Mouse (Mus musculus): Measurements from ENCODE around the gene Fkbpl. TPM values are rescaled to one million over a fixed set of nuclear protein-coding genes. Genes with fewer than 3 reads are reported as not detected.

The Fkbpl gene
- polyA plus RNA-seq, 1 experiment: 1.4 TPM

DNA sequence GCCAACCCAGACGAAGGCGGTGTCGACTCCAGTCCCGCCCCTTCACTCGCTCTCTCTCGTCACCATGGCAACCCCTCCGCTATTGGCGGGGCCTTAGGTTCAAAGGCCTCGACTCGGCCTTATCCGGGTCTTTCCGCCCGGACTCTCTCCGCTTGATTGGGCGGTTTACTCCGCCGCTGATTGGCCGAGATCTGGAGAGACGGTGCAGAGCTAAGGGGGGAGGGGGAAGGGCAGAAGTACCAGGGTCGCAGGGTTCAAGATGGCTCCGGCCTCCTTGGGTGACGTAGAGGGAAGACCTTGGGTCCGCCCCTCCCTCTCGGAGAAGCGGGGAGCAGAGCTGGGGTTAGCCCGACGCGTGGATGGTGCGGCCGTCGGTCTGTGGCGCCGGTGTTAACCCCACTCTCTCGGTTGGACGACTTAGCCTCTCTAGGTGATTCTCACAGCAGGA lies 40.5 kb upstream of the Fkbpl start, which contains the start of gene Agpat1:
TSS of gene Agpat1 (plus strand) at position 202 of the 448 bp plus-strand sequence.
- Histone ChIP-seq H3K27me3 (ENCODE audit: control insufficient read depth, insufficient read depth, low read length) (no peaks in the 10 kb centered on the region), H3K36me3 (ENCODE audit: control insufficient read depth, insufficient read depth, low read length) (peaks cover 7% of the 10 kb centered on the region), H3K4me3 (ENCODE audit: extremely low read depth, insufficient read depth, insufficient read length) (peak within 1 kb of the TSS; percentile 90), H3K4me1 (ENCODE audit: control insufficient read depth, insufficient read depth, insufficient read length) (peaks cover 33% of the 10 kb centered on the region; the same call in 1 of the 2 replicates), H3K27ac (ENCODE audit: insufficient read depth, low read length) (peak within 1 kb of the TSS; percentile 96)
- DNase-seq (ENCODE audit: low read depth in 1 of 2, low spot score in 2 of 2): peak in 1 of 2 experiments; percentile 98
- no peak for TF ChIP-seq CTCF (IDR thresholded peaks at IDR 0.05; ENCODE audit: extremely low read depth, insufficient read depth, insufficient read length, insufficient replicate concordance)
- peak; percentile 70 for TF ChIP-seq POLR2A (IDR thresholded peaks at IDR 0.05; ENCODE audit: low read depth, low read length)
- under 1% methylated on average over 35 of the region's 35 CpGs for WGBS

DNA sequence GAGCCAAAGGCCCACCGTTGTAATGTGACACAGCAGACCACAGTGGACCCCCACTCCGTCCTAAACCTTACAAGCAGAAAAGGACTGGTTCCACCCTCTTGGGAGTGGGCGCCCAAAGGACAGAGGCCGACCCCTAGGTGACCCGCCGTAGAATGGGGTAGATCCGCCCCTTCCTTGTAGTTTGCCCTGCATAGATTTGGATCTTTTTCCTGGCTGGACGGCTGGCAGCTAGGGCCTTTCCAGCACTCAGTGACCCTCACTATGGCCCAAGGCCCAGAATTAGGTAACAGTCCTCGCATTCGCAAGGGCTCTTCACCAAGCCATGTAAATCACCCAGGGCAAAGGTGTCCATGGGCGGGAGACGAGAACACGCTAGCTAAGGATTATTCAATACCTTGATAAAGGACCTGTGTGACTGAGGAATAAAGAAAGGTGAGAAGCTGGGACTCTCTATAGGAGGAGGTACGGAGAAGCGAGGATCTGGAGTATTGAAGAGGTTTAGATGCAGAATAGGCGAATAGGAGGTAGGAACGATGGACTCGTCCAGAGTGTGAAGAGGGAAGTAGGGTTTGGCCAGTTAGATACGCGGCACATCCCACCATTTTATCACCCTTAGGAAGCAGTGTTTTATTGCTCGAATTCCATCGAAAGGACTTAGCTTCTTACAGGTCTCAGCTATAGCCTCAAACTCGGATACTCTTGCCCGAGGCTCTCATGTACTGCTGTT lies 39.9 kb upstream of the Fkbpl start:
- Histone ChIP-seq H3K27me3 (ENCODE audit: control insufficient read depth, insufficient read depth, low read length) (no peaks in the 10 kb centered on the region), H3K27ac (ENCODE audit: insufficient read depth, low read length) (peak overlapping the region; percentile 96), H3K36me3 (ENCODE audit: control insufficient read depth, insufficient read depth, low read length) (peaks cover 7% of the 10 kb centered on the region), H3K4me3 (ENCODE audit: extremely low read depth, insufficient read depth, insufficient read length) (peak overlapping the region; percentile 90), H3K4me1 (ENCODE audit: control insufficient read depth, insufficient read depth, insufficient read length) (peaks cover 33% of the 10 kb centered on the region; the same call in 1 of the 2 replicates)
- DNase-seq (ENCODE audit: low read depth in 1 of 2, low spot score in 2 of 2): no peak
- 22% methylated on average over 24 of the region's 24 CpGs for WGBS
- no peak for TF ChIP-seq CTCF (IDR thresholded peaks at IDR 0.05; ENCODE audit: extremely low read depth, insufficient read depth, insufficient read length, insufficient replicate concordance)
- no peak for TF ChIP-seq POLR2A (IDR thresholded peaks at IDR 0.05; ENCODE audit: low read depth, low read length)

DNA sequence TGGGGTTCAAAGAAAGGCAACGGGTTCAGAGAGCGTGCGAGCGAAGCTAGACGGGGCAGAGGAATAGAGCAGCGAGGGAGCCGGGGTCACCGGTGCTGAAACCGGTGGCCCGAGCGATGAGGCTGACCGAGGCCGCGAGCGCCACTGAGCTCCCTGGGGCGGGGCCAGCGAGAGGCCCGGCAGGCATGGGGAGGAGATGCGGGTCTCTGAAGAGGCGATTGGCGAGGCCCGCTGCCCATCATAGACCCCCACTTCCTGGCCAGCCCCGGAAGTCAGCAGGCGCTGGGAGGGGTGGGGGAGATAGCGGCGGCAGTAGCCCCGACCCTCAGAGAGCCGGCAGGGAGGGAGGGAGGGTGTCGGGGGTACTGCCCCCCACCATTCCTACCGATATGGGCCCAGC lies 39.0 kb upstream of the Fkbpl start:
- Histone ChIP-seq H3K27ac (ENCODE audit: insufficient read depth, low read length) (peak overlapping the region; percentile 91), H3K4me1 (ENCODE audit: control insufficient read depth, insufficient read depth, insufficient read length) (peaks cover 33% of the 10 kb centered on the region; the same call in 1 of the 2 replicates), H3K4me3 (ENCODE audit: extremely low read depth, insufficient read depth, insufficient read length) (peak overlapping the region; percentile 90), H3K36me3 (ENCODE audit: control insufficient read depth, insufficient read depth, low read length) (peaks cover 7% of the 10 kb centered on the region), H3K27me3 (ENCODE audit: control insufficient read depth, insufficient read depth, low read length) (no peaks in the 10 kb centered on the region)
- TF ChIP-seq CTCF (IDR thresholded peaks at IDR 0.05; ENCODE audit: extremely low read depth, insufficient read depth, insufficient read length, insufficient replicate concordance) (no peak), POLR2A (IDR thresholded peaks at IDR 0.05; ENCODE audit: low read depth, low read length) (peak; percentile 45)
- peak; percentile 85 to 95 for DNase-seq (ENCODE audit: low read depth in 1 of 2, low spot score in 2 of 2)
- under 1% methylated on average over 30 of the region's 30 CpGs for WGBS

DNA sequence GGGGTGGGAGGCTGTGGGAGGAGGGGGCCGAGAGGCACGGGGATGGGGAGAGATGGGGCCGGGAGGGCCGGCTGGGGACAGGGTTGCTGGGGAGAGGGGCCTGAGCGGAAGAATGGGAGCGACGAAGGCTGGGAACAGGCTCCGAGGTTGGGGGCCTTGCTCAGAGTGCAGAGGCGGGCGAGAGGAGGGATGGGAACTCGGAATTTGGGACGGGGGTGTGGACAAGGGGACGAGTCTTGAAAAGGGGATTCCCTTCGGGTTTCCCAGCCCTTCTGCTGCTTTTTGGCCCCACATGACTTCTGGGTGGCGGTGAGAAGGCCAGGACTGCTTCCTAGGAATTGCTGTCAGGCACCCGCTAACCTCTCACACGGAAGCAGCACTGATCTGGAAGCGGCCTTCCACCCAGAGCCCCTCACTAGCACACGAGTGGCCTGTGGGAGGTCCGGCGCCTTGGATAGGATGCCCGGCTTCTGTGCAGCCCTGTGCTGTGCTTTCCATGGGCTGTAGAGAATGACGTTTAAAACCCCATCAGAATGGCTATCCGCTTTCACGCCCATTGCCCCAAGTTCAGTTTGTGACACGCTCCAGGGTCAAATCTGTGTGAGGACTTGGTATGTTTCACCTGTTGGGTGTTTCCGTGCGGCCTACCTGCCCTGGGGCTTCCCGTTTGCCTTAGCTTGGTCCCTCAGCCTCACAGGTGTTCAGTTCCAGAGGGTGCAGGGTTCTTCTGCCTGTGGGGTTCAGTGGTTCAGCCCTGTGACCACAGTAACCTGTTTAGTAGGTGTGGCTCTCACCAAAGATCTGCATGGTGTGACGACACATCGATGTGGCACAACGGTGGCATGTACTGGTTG lies 38.2 kb upstream of the Fkbpl start:
- TF ChIP-seq POLR2A (IDR thresholded peaks at IDR 0.05; ENCODE audit: low read depth, low read length) (no peak), CTCF (IDR thresholded peaks at IDR 0.05; ENCODE audit: extremely low read depth, insufficient read depth, insufficient read length, insufficient replicate concordance) (no peak)
- H3K4me3 ChIP-seq (ENCODE audit: extremely low read depth, insufficient read depth, insufficient read length): peak overlapping the region; percentile 90
- no peaks in the 10 kb centered on the region for H3K27me3 ChIP-seq (ENCODE audit: control insufficient read depth, insufficient read depth, low read length)
- peaks cover 33% of the 10 kb centered on the region; the same call in 1 of the 2 replicates for H3K4me1 ChIP-seq (ENCODE audit: control insufficient read depth, insufficient read depth, insufficient read length)
- 0 out of 2 replicates have a peak overlapping the region, but pooled peaks have one; percentile 22 for H3K27ac ChIP-seq (ENCODE audit: insufficient read depth, low read length)
- DNase-seq (ENCODE audit: low read depth in 1 of 2, low spot score in 2 of 2): no peak
- H3K36me3 ChIP-seq (ENCODE audit: control insufficient read depth, insufficient read depth, low read length): peaks cover 6% of the 10 kb centered on the region; the same call in 1 of the 2 replicates
- 13% methylated on average over 32 of the region's 32 CpGs for WGBS

DNA sequence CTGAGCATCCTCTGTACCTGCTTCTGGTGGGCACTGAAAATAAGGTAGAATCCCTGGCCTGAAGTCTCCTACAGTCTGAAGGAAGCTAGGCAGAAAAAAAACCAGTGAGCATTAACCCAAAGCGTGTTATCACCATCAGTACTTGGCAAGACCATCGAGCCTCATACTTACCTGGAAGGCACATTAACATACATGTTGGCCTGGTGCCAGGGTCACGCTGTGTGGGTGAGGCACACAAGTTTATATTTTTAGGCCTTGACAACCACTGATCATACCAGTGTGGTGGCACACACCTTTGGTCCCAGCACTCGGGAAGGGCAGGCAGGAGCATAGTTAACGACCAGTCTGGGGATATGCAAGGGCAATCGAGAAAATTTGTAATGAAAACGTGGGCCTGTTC lies 36.6 kb upstream of the Fkbpl start:
- Histone ChIP-seq H3K4me3 (ENCODE audit: extremely low read depth, insufficient read depth, insufficient read length) (no peak overlapping the region), H3K36me3 (ENCODE audit: control insufficient read depth, insufficient read depth, low read length) (peaks cover 16% of the 10 kb centered on the region), H3K4me1 (ENCODE audit: control insufficient read depth, insufficient read depth, insufficient read length) (peaks cover 27% of the 10 kb centered on the region; the same call in 1 of the 2 replicates), H3K27ac (ENCODE audit: insufficient read depth, low read length) (no peak overlapping the region), H3K27me3 (ENCODE audit: control insufficient read depth, insufficient read depth, low read length) (no peaks in the 10 kb centered on the region)
- WGBS: 80% methylated on average over 7 of the region's 7 CpGs
- DNase-seq (ENCODE audit: low read depth in 1 of 2, low spot score in 2 of 2): no peak
- TF ChIP-seq CTCF (IDR thresholded peaks at IDR 0.05; ENCODE audit: extremely low read depth, insufficient read depth, insufficient read length, insufficient replicate concordance): no peak
- no peak for TF ChIP-seq POLR2A (IDR thresholded peaks at IDR 0.05; ENCODE audit: low read depth, low read length)

DNA sequence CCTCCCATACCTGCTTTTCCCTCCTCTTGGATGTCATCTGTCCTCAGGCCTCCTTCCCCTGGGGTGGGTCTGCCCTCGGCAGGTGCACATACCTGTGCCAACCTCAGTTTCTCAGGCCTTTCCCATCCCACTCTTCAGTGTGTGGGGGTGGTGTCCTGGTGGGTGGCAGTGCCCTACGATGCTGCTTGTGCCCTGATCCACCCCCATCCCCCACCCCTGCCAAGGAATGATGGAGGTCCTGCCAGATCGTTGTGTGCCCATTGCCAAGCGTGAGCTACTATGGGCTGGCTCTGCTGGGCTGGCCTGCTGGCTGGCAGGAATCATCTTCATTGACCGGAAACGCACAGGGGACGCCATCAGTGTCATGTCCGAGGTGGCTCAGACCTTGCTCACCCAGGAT lies 33.5 kb upstream of the Fkbpl start:
- TF ChIP-seq POLR2A (IDR thresholded peaks at IDR 0.05; ENCODE audit: low read depth, low read length): no peak
- TF ChIP-seq CTCF (IDR thresholded peaks at IDR 0.05; ENCODE audit: extremely low read depth, insufficient read depth, insufficient read length, insufficient replicate concordance): no peak
- WGBS: 93% methylated on average over 8 of the region's 8 CpGs
- peaks cover 19% of the 10 kb centered on the region for H3K36me3 ChIP-seq (ENCODE audit: control insufficient read depth, insufficient read depth, low read length)
- no peak overlapping the region for H3K4me3 ChIP-seq (ENCODE audit: extremely low read depth, insufficient read depth, insufficient read length)
- H3K27me3 ChIP-seq (ENCODE audit: control insufficient read depth, insufficient read depth, low read length): no peaks in the 10 kb centered on the region
- H3K27ac ChIP-seq (ENCODE audit: insufficient read depth, low read length): no peak overlapping the region
- DNase-seq (ENCODE audit: low read depth in 1 of 2, low spot score in 2 of 2): no peak
- peaks cover 20% of the 10 kb centered on the region; the same call in 1 of the 2 replicates for H3K4me1 ChIP-seq (ENCODE audit: control insufficient read depth, insufficient read depth, insufficient read length)

Measured in spleen, adult 2 months (tissue).